ENCODE assay signal across 20 mouse cellular contexts in genomic region chr11:78732619-78733018, GRCm38 (mm10).
"Had no signal": no experiment of that assay in that cellular context is flagged by ENCODE, and none has a peak within 500 bp of the region (broad histone marks: within the 10 kb centered on the region; RNA-seq: fewer than 3 reads in every experiment).

No protein-coding gene starts in this region.

- H3K27ac ChIP-seq: kidney, postnatal 0 days; limb, embryonic 15.5 days; macrophage; midbrain, embryonic 15.5 days; neural tube, embryonic 12.5 days; stomach, embryonic 15.5 days had no signal

- DNase-seq: kidney, adult 11 months; kidney, adult 9 months; kidney, postnatal 36 days; layer of hippocampus, adult 9-11 months; layer of hippocampus, postnatal 36 days; lung, embryonic 14.5 days; lung, postnatal 10 days; retina, postnatal 1 day; right cerebral cortex, postnatal 4 days; spleen, adult 18-20 months; thymus, adult 2 months; thymus, postnatal 25 days had no signal

- H3K27me3 ChIP-seq: limb, embryonic 15.5 days; midbrain, embryonic 15.5 days; neural tube, embryonic 12.5 days; stomach, embryonic 15.5 days had no signal

- H3K4me1 ChIP-seq: limb, embryonic 15.5 days; neural tube, embryonic 12.5 days; stomach, embryonic 15.5 days had no signal

- H3K9ac ChIP-seq: limb, embryonic 15.5 days; lung, embryonic 14.5 days; midbrain, embryonic 15.5 days; neural tube, embryonic 12.5 days; stomach, embryonic 15.5 days had no signal

- ATAC-seq: midbrain, embryonic 15.5 days had no signal

- H3K4me2 ChIP-seq: limb, embryonic 15.5 days; lung, embryonic 14.5 days; midbrain, embryonic 11.5 days; midbrain, embryonic 15.5 days; neural tube, embryonic 12.5 days; stomach, embryonic 15.5 days had no signal

- H3K36me3 ChIP-seq: limb, embryonic 15.5 days; midbrain, embryonic 15.5 days; neural tube, embryonic 12.5 days; stomach, embryonic 15.5 days had no signal

- H3K4me3 ChIP-seq: limb, embryonic 15.5 days; megakaryocyte, embryonic 14.5 days; midbrain, embryonic 15.5 days; neural tube, embryonic 12.5 days; stomach, embryonic 15.5 days had no signal

- H3K9me3 ChIP-seq: limb, embryonic 15.5 days; megakaryocyte, embryonic 14.5 days; midbrain, embryonic 15.5 days; neural tube, embryonic 12.5 days; stomach, embryonic 15.5 days had no signal
